Mouse (Mus musculus) retina, embryonic 14.5 days (tissue): ENCODE measurements around the gene Rybp.
A peak's percentile ranks its signal among the peaks of the same experiment; 100 is the strongest.

Experiments used
- DNase-seq: peaks from one replicate; pipeline ENCODE4 v3.0.0-alpha.2; 2015; ENCODE audit warnings: low spot score

Rybp gene

GRCm38 (mm10) chr6:100219971-100220370 lies 67.3 kb downstream of the Rybp start:
- no peak for DNase-seq

DNA sequence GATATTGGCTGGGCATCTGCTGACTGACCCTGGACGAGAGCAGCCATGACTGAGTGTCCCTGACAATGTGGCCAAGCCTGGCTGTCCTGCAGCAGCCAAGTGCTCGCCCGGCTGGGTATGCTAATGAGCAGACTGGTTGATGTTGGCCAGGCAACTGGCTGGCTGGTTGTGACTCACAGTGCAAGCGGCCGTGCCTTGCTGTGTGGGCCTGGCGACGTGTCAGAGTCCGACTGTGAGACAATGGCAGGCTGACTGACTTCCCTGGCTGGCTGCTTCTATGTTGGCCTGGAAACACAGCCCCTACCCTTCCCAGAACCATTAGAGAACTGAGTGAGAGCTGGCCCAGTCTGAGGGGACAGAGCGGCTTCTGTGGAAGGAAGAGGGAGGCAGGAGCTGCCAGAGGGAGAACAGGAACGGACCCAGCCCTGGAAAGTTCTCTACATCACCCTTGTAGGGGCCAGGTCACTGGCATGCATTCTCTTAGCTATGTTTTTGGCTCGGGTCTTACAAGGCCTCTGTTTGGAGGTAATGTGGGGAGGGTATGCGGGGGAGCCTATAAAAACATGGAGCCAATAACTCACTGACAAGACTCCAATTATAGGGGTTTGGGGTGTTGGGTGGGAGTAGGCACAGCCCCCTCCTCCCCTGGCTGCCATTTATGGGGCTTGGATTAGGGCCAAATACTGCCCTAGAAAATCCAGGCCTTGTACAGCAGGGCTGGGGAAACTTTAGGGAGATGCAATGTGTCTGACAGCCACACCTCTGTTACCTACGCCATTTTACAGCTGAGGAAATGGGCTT lies 68.5 kb downstream of the Rybp start:
- DNase-seq: peak; percentile 59

- no peak for DNase-seq
Measured at GRCm38 (mm10) chr6:100217507-100217906, 69.8 kb downstream of the Rybp start.

GRCm38 (mm10) chr6:100216945-100217344 lies 70.3 kb downstream of the Rybp start:
- no peak for DNase-seq

- DNase-seq: no peak
Measured at GRCm38 (mm10) chr6:100215809-100216208, 71.5 kb downstream of the Rybp start.

DNA sequence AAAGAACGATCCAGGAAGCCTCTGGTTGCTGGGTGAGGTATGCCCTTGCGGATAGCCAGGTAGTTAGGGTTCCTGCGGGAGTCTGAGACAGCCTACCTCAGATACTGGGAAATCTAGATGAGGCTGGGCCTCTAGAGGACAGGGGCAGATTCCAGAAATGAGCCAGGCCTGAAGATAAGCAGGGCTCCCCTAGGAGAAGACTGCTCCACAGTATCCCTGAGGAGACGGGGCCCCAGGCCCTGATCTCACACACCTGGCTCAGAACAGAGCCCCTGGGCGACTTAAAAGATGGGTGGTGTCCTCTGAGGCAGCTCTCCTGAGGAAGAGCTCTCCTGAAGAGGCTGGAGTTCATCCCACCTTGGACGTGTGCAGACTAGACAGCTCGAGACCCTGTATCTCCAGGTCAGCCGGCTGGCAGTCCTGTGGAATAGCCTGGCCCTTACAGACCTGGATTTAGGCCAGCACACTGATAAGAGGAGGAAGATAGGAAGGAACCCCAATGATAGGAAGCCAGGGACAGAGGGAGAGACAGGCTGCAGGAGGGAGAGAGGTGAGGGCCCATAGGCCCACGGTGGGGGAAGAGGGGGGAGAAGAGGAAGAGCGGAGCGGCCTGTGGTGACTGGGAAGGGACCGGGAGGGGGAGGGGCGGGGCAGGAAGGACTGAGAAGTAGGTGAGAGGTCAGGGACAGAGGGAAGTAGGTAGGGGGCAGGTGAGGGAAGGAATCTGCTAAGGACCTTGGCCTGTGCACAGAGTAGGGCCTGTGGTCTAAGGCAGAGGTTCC lies 73.0 kb downstream of the Rybp start:
- no peak for DNase-seq

DNA sequence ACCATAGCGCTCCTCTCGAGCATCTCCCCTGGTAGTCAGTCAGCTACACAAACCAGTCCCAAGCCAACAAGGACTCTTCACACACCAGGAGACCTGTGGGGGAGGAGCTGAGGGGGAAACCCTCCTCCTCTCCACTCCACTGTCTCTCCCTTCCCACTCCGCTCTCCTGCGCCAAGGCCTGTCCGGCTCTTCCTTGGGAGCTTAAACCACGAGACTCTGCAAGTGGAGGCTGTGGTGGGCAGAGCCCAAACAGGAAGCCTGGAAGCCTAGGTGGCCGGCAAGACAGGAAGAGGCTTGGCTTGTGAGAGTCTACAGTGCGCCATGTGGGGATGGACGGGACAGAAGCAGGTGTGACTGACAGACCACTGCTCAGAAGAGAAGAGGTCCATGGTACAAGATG lies 73.7 kb downstream of the Rybp start:
- DNase-seq: no peak

- DNase-seq: no peak
Measured at GRCm38 (mm10) chr6:100212820-100213219, 74.5 kb downstream of the Rybp start.

DNA sequence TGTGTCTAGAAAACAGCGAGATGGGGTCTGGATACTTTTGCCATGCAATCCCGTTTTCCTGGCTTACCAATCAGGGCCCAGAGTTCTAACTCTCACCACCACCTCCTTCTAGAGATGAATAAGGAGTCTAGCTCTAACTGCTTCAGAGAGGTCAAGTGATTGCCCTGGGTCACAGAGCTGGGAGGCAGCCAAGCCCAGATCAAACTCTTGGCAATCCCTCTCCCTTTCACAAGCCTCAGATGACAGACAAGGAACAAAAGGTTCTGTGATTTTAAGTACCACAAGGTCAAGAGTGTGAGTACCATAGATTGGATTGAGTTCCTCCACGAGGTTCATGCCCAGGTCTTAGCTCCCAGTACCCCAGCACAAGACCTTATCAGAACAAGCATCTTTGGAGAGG lies 75.6 kb downstream of the Rybp start:
- DNase-seq: no peak

DNA sequence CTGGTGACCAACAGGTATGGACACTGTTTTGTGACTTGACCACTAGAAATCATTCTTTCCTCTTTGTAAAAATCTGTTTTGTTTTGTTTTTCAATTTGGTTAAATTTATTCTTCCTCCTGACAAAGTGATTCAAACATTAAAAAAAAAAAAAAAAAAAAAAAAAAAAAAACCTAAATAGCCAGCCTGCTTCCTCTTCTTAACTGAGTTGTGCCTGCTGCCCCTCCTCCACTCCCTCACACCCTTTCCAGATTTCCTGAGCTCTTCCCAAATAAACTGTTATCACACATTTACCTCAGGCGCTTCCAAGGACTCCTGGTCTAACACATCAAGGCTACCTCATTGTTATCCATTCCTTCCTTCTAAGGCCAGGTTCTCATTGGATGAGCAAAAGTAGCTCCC lies 76.8 kb downstream of the Rybp start:
- DNase-seq: no peak

- peak; percentile 52 for DNase-seq
Measured at GRCm38 (mm10) chr6:100206741-100207275, 80.5 kb downstream of the Rybp start.

DNA sequence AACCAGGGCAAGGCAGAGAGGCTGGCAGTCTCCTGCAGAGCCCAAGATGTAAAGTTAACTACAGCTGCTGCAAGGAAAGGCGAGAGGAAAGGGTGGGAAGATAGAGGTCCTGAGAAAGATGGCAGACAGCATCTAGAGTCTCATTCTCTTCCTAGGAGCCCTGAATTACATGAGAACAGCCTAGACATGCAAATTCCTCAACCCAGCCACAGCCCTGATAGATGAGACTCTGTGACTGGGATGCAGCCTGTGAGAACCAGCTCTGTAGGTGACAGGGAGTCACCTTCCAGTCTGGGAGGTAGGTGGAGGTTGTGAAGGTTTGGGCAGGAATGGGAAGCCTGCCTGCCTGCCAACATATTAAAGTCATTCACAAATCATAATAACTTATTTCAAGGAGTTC lies 81.0 kb downstream of the Rybp start:
- no peak for DNase-seq

- DNase-seq: no peak
Measured at GRCm38 (mm10) chr6:100204436-100204835, 82.8 kb downstream of the Rybp start.

DNA sequence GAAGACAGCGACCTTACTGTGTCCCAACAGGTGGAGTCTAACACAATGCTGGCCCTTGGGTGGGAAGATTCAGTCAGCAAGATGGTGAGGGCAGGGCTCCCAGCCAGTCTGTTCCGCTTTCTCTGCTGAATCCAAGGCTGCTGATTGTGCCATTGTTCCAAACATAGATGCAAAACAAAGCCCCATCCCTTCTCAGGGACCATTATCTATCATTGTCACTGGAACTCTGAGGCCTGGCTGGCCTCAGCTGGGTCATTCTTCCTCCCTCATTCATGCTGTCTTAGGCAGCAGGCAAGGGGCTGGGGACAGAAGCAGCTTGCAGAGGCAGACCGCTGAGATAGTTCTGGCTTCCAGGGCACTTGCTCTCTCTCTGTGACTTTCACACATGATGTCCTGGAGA lies 83.8 kb downstream of the Rybp start:
- DNase-seq: no peak

GRCm38 (mm10) chr6:100202091-100202490 lies 85.2 kb downstream of the Rybp start:
- DNase-seq: no peak

DNA sequence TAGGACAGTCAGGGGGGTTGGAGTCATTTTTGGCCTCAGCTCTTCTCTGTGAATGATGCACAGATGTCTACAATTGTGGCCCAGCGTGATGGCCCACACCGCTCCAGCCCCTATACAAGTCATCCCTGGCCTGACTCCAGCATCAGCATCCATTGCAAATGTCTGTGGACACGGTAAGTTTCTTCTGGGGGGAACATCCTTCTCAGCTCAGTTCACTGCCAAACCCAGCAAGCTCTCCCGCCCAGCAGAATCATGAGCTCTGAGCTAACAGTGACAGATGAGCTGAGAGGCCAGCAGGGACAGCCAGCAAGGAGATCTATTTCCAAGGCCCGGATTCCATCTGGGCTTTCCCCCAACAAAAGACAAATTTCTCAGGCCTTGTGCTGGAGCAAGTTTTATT lies 90.2 kb downstream of the Rybp start:
- DNase-seq: no peak

DNA sequence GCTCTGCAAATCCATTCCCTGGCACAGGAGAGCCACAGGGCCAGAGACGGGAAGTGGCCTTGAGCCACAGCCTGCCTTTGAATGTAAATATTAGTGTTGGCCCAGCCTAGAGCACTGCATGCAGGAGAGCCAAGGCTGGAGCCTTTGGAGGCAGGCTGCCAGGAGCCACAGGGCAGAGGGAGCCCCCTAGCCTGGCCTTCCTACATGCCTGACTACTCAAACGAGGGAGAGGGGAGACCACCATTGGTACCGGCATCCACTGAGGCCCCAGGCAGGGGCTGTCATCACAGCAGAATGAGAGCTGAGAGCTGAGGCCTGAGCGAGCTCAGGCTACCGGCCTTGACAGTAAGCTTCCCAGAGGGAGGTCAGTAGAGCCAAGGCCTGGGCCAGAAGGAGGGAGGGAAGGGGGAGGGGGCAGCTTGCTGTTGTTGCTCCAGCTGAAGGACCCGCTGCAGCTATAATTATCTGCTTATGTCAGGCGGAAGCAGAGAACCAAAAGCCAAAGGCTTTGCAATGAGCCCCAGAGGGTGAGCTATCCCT lies 91.3 kb downstream of the Rybp start:
- DNase-seq: peak; percentile 83

GRCm38 (mm10) chr6:100195091-100195490 lies 92.2 kb downstream of the Rybp start:
- no peak for DNase-seq

DNA sequence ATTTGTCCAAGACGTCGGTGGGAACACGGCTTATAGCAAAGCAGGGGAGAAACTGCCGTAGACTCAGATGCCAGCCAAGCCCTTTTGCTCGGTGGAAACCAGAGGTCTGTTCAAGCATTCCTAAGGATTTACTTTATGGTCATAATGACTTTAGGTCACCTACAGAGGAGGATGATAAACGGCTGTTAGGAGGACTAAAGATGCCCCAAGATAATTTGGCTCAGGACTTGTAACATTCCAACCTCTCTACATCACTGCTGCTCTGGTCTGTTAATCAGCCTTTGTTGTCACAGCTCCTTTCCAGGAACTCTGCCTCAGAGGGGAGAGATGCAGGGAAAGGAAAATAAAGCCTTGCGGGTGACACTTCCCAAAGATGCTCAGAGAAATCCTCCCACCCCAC lies 93.5 kb downstream of the Rybp start:
- DNase-seq: no peak

DNA sequence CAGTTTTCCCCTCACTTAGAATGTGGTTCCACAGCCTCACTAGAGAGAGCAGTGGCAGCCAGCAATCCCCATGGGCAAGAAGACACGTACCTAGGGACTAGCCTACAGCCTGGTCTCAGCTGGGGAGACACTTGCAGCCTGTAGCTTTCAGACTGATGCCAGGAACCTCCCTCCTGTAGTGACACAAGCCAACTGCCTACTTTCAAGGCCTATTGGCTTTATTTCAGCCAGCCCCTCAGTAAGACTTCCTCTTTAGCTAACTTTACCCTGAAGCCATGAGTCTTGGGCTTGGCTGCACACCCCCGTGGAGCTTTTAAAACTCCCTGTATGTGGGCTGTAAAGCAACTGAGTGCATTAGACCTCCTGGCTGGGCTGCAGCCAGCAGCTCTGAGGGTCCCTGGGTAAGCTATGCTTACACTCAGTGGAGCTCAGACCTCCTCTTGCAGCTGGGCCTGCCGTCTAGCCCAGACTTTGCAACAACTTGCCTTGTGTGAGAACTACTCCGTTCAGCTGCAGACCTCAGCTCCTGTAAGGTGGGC lies 94.5 kb downstream of the Rybp start:
- no peak for DNase-seq

- DNase-seq: no peak
Measured at GRCm38 (mm10) chr6:100190803-100191559, 96.3 kb downstream of the Rybp start.

DNA sequence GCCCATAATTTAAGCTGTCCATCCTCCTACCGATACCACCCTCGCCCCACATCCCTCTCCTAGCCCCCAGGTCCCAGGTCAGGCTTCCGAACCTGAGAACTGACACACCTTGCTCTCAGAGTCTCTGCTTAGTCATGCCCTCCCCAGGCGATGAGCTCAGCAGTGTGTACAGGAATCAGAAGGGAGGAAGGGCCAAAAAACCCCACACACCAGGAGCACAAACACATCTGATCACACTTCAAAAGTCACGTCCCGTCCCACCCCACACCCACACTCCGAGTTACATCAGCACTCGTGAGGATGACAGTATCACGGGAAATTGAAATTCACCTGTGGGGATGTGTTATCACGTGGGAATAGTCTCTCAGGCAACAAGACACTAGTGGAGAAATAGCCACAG lies 97.0 kb downstream of the Rybp start:
- no peak for DNase-seq
